Mouse (Mus musculus): ENCODE measurements around the gene Zfp629.

GRCm38 (mm10) chr7:127573503-127574008, 42.0 kb downstream of the Zfp629 start:
- TF ChIP-seq CTCF (IDR thresholded peaks at IDR 0.05; ENCODE audit: low read depth) (no peak), EP300 (IDR thresholded peaks at IDR 0.05; ENCODE audit: low read depth) (no peak)

Measured in heart, postnatal 0 days (tissue).